Mouse (Mus musculus): Measurements from ENCODE around the gene Ncbp1. TPM values are rescaled to one million over a fixed set of nuclear protein-coding genes. Genes with fewer than 3 reads are reported as not detected.

Ncbp1 gene
- polyA plus RNA-seq, 1 experiment from 2014 or later: 143 TPM

GRCm38 (mm10) chr4:46117536-46117935 lies 20.9 kb upstream of the Ncbp1 start:
- Histone ChIP-seq H3K9ac (replicated peaks; ENCODE audit: low read length) (no peak overlapping the region), H3K36me3 (replicated peaks; ENCODE audit: control insufficient read depth, insufficient read depth, low read depth, low read length) (peaks cover 20% of the 10 kb centered on the region), H3K4me2 (ENCODE audit: low read depth, low read length) (no peak overlapping the region), H3K4me1 (ENCODE audit: control insufficient read depth, insufficient read depth, low read length) (no peaks in the 10 kb centered on the region), H3K27ac (replicated peaks; ENCODE audit: low read depth, low read length) (no peak overlapping the region), H3K4me3 (ENCODE audit: low read depth, low read length) (no peak overlapping the region), H3K27me3 (ENCODE audit: control insufficient read depth, insufficient read depth, low read length) (no peaks in the 10 kb centered on the region), H3K9me3 (replicated peaks; ENCODE audit: control insufficient read depth, low read length) (no peaks in the 10 kb centered on the region)
- 92% methylated on average over 4 of the region's 4 CpGs for WGBS
- no peak for DNase-seq (ENCODE audit: low spot score)
- no peak for ATAC-seq (replicated peaks; ENCODE audit: insufficient number of reproducible peaks, low FRiP score, low TSS enrichment, low read depth)

GRCm38 (mm10) chr4:46119514-46120094 lies 18.8 kb upstream of the Ncbp1 start:
- Histone ChIP-seq H3K4me3 (ENCODE audit: low read depth, low read length) (no peak overlapping the region), H3K27ac (replicated peaks; ENCODE audit: low read depth, low read length) (no peak overlapping the region), H3K9me3 (replicated peaks; ENCODE audit: control insufficient read depth, low read length) (no peaks in the 10 kb centered on the region), H3K36me3 (replicated peaks; ENCODE audit: control insufficient read depth, insufficient read depth, low read depth, low read length) (peaks cover 20% of the 10 kb centered on the region), H3K27me3 (ENCODE audit: control insufficient read depth, insufficient read depth, low read length) (no peaks in the 10 kb centered on the region), H3K4me2 (ENCODE audit: low read depth, low read length) (no peak overlapping the region), H3K4me1 (ENCODE audit: control insufficient read depth, insufficient read depth, low read length) (no peaks in the 10 kb centered on the region), H3K9ac (replicated peaks; ENCODE audit: low read length) (no peak overlapping the region)
- ATAC-seq (replicated peaks; ENCODE audit: insufficient number of reproducible peaks, low FRiP score, low TSS enrichment, low read depth) (no peak), DNase-seq (ENCODE audit: low spot score) (no peak)
- WGBS: 88% methylated on average over 14 of the region's 14 CpGs

GRCm38 (mm10) chr4:46120767-46121166 lies 17.6 kb upstream of the Ncbp1 start:
- Histone ChIP-seq H3K36me3 (replicated peaks; ENCODE audit: control insufficient read depth, insufficient read depth, low read depth, low read length) (peaks cover 24% of the 10 kb centered on the region), H3K27ac (replicated peaks; ENCODE audit: low read depth, low read length) (no peak overlapping the region), H3K4me2 (ENCODE audit: low read depth, low read length) (no peak overlapping the region), H3K9me3 (replicated peaks; ENCODE audit: control insufficient read depth, low read length) (no peaks in the 10 kb centered on the region), H3K27me3 (ENCODE audit: control insufficient read depth, insufficient read depth, low read length) (no peaks in the 10 kb centered on the region), H3K4me3 (ENCODE audit: low read depth, low read length) (no peak overlapping the region), H3K4me1 (ENCODE audit: control insufficient read depth, insufficient read depth, low read length) (no peaks in the 10 kb centered on the region), H3K9ac (replicated peaks; ENCODE audit: low read length) (no peak overlapping the region)
- DNase-seq (ENCODE audit: low spot score) (no peak), ATAC-seq (replicated peaks; ENCODE audit: insufficient number of reproducible peaks, low FRiP score, low TSS enrichment, low read depth) (no peak)
- 87% methylated on average over 3 of the region's 3 CpGs for WGBS

GRCm38 (mm10) chr4:46123358-46123757 lies 15.1 kb upstream of the Ncbp1 start:
- Histone ChIP-seq H3K36me3 (replicated peaks; ENCODE audit: control insufficient read depth, insufficient read depth, low read depth, low read length) (peaks cover 18% of the 10 kb centered on the region), H3K27me3 (ENCODE audit: control insufficient read depth, insufficient read depth, low read length) (no peaks in the 10 kb centered on the region), H3K4me3 (ENCODE audit: low read depth, low read length) (no peak overlapping the region), H3K27ac (replicated peaks; ENCODE audit: low read depth, low read length) (no peak overlapping the region), H3K4me2 (ENCODE audit: low read depth, low read length) (no peak overlapping the region), H3K4me1 (ENCODE audit: control insufficient read depth, insufficient read depth, low read length) (no peaks in the 10 kb centered on the region), H3K9me3 (replicated peaks; ENCODE audit: control insufficient read depth, low read length) (no peaks in the 10 kb centered on the region), H3K9ac (replicated peaks; ENCODE audit: low read length) (no peak overlapping the region)
- no peak for DNase-seq (ENCODE audit: low spot score)
- 92% methylated on average over 6 of the region's 6 CpGs for WGBS
- ATAC-seq (replicated peaks; ENCODE audit: insufficient number of reproducible peaks, low FRiP score, low TSS enrichment, low read depth): no peak

GRCm38 (mm10) chr4:46126541-46126940 lies 11.9 kb upstream of the Ncbp1 start:
- 55% methylated on average over 2 of the region's 2 CpGs for WGBS
- peak; percentile 79 for DNase-seq (ENCODE audit: low spot score)
- H3K9ac ChIP-seq (replicated peaks; ENCODE audit: low read length): no peak overlapping the region
- peaks cover 17% of the 10 kb centered on the region for H3K36me3 ChIP-seq (replicated peaks; ENCODE audit: control insufficient read depth, insufficient read depth, low read depth, low read length)
- H3K4me2 ChIP-seq (ENCODE audit: low read depth, low read length): no peak overlapping the region
- no peak overlapping the region for H3K27ac ChIP-seq (replicated peaks; ENCODE audit: low read depth, low read length)
- no peak for ATAC-seq (replicated peaks; ENCODE audit: insufficient number of reproducible peaks, low FRiP score, low TSS enrichment, low read depth)
- no peak overlapping the region for H3K4me3 ChIP-seq (ENCODE audit: low read depth, low read length)
- H3K27me3 ChIP-seq (ENCODE audit: control insufficient read depth, insufficient read depth, low read length): no peaks in the 10 kb centered on the region
- H3K4me1 ChIP-seq (ENCODE audit: control insufficient read depth, insufficient read depth, low read length): no peaks in the 10 kb centered on the region
- no peaks in the 10 kb centered on the region for H3K9me3 ChIP-seq (replicated peaks; ENCODE audit: control insufficient read depth, low read length)

GRCm38 (mm10) chr4:46129311-46130004 lies 9.0 kb upstream of the Ncbp1 start:
- Histone ChIP-seq H3K9me3 (replicated peaks; ENCODE audit: control insufficient read depth, low read length) (no peaks in the 10 kb centered on the region), H3K9ac (replicated peaks; ENCODE audit: low read length) (no peak overlapping the region), H3K4me1 (ENCODE audit: control insufficient read depth, insufficient read depth, low read length) (no peaks in the 10 kb centered on the region), H3K4me3 (ENCODE audit: low read depth, low read length) (no peak overlapping the region), H3K4me2 (ENCODE audit: low read depth, low read length) (no peak overlapping the region), H3K27me3 (ENCODE audit: control insufficient read depth, insufficient read depth, low read length) (no peaks in the 10 kb centered on the region), H3K36me3 (replicated peaks; ENCODE audit: control insufficient read depth, insufficient read depth, low read depth, low read length) (peaks cover 20% of the 10 kb centered on the region), H3K27ac (replicated peaks; ENCODE audit: low read depth, low read length) (no peak overlapping the region)
- WGBS: 89% methylated on average over 8 of the region's 8 CpGs
- no peak for ATAC-seq (replicated peaks; ENCODE audit: insufficient number of reproducible peaks, low FRiP score, low TSS enrichment, low read depth)
- DNase-seq (ENCODE audit: low spot score): no peak

GRCm38 (mm10) chr4:46130221-46130620 lies 8.2 kb upstream of the Ncbp1 start:
- Histone ChIP-seq H3K9me3 (replicated peaks; ENCODE audit: control insufficient read depth, low read length) (no peaks in the 10 kb centered on the region), H3K9ac (replicated peaks; ENCODE audit: low read length) (no peak overlapping the region), H3K4me1 (ENCODE audit: control insufficient read depth, insufficient read depth, low read length) (no peaks in the 10 kb centered on the region), H3K36me3 (replicated peaks; ENCODE audit: control insufficient read depth, insufficient read depth, low read depth, low read length) (peaks cover 19% of the 10 kb centered on the region), H3K27ac (replicated peaks; ENCODE audit: low read depth, low read length) (no peak overlapping the region), H3K4me2 (ENCODE audit: low read depth, low read length) (no peak overlapping the region), H3K27me3 (ENCODE audit: control insufficient read depth, insufficient read depth, low read length) (no peaks in the 10 kb centered on the region), H3K4me3 (ENCODE audit: low read depth, low read length) (no peak overlapping the region)
- ATAC-seq (replicated peaks; ENCODE audit: insufficient number of reproducible peaks, low FRiP score, low TSS enrichment, low read depth) (no peak), DNase-seq (ENCODE audit: low spot score) (peak; percentile 72)
- WGBS: 83% methylated on average over 3 of the region's 3 CpGs

- Histone ChIP-seq H3K27ac (replicated peaks; ENCODE audit: low read depth, low read length) (no peak overlapping the region), H3K36me3 (replicated peaks; ENCODE audit: control insufficient read depth, insufficient read depth, low read depth, low read length) (peaks cover 17% of the 10 kb centered on the region), H3K9me3 (replicated peaks; ENCODE audit: control insufficient read depth, low read length) (no peaks in the 10 kb centered on the region), H3K9ac (replicated peaks; ENCODE audit: low read length) (no peak overlapping the region), H3K4me3 (ENCODE audit: low read depth, low read length) (no peak overlapping the region), H3K27me3 (ENCODE audit: control insufficient read depth, insufficient read depth, low read length) (no peaks in the 10 kb centered on the region), H3K4me2 (ENCODE audit: low read depth, low read length) (no peak overlapping the region), H3K4me1 (ENCODE audit: control insufficient read depth, insufficient read depth, low read length) (no peaks in the 10 kb centered on the region)
- WGBS: 92% methylated on average over 6 of the region's 6 CpGs
- DNase-seq (ENCODE audit: low spot score): no peak
- ATAC-seq (replicated peaks; ENCODE audit: insufficient number of reproducible peaks, low FRiP score, low TSS enrichment, low read depth): no peak; the same call in 1 of the 2 replicates
Measured at GRCm38 (mm10) chr4:46131791-46132190, 6.6 kb upstream of the Ncbp1 start.
